Mouse (Mus musculus) embryonic facial prominence, embryonic 11.5 days (tissue): ENCODE measurements around the gene Cdkal1. TPM values are rescaled to one million over a fixed set of nuclear protein-coding genes. Genes with fewer than 3 reads are reported as not detected.

Experiments used
- ATAC-seq: fragments of 200-750 bp; cut with Nextera tagmentation; replicated peaks from 2 replicates; pipeline ENCODE4 v1.8.0; 2017; ENCODE audit warnings: low read depth; ENCODE audit not compliant: insufficient number of reproducible peaks, low FRiP score, low TSS enrichment
- DNase-seq: peaks from one replicate; pipeline ENCODE4 v3.0.0-alpha.2; 2015; ENCODE audit warnings: low spot score
- H3K27ac ChIP-seq: fragments of 300-500 bp; sonication (generic); replicated peaks from 2 replicates; pipeline ENCODE4 v1.5.1; 2014; ENCODE audit warnings: mild to moderate bottlenecking, low read depth, low read length, control low read depth
- H3K27me3 ChIP-seq: fragments of 300-500 bp; sonication (generic); 2 replicates; pipeline ENCODE4 v1.6.1; 2014; ENCODE audit warnings: mild to moderate bottlenecking, low read length, moderate library complexity, mixed read lengths; ENCODE audit not compliant: control insufficient read depth, insufficient read depth
- H3K36me3 ChIP-seq: fragments of 300-500 bp; sonication (generic); replicated peaks from 2 replicates; pipeline ENCODE4 v1.6.1; 2014; ENCODE audit warnings: low read depth, mild to moderate bottlenecking, low read length, moderate library complexity, mixed read lengths; ENCODE audit not compliant: control insufficient read depth, insufficient read depth
- H3K4me1 ChIP-seq: fragments of 300-500 bp; sonication (generic); 2 replicates; pipeline ENCODE4 v1.6.1; 2014; ENCODE audit warnings: low read length, mixed read lengths; ENCODE audit not compliant: control insufficient read depth, insufficient read depth
- H3K4me2 ChIP-seq: fragments of 300-500 bp; sonication (generic); 2 replicates; pipeline ENCODE4 v1.6.1; 2014; ENCODE audit warnings: low read depth, mild to moderate bottlenecking, control low read depth, low read length, moderate library complexity
- H3K4me3 ChIP-seq: fragments of 300-500 bp; sonication (generic); 2 replicates; pipeline ENCODE4 v1.5.1; 2014; ENCODE audit warnings: low read depth, low read length, control low read depth
- H3K9ac ChIP-seq: fragments of 300-500 bp; sonication (generic); replicated peaks from 2 replicates; pipeline ENCODE4 v1.6.1; 2014; ENCODE audit warnings: mild to moderate bottlenecking, control low read depth, low read length
- H3K9me3 ChIP-seq: fragments of 300-500 bp; sonication (generic); replicated peaks from 2 replicates; pipeline ENCODE4 v1.6.1; 2016; ENCODE audit warnings: mild to moderate bottlenecking, low read length, inconsistent platforms, mixed read lengths; ENCODE audit not compliant: control insufficient read depth
- WGBS: fragments of 180-500 bp; shearing (Covaris S2); extraction: QIAGEN DNeasy Blood & Tissue Kit; methylation state at CpG from one replicate; pipeline ENCODE4 v1.1.7; 2014; 5-methylcytosine and 5-hydroxymethylcytosine counted together
- polyA plus RNA-seq: library from polyadenylated mRNA; unstranded; fragments of >200 nt; fragmentation: Nextera tagmentation; extraction: Ambion mirVana; gene quantifications from 2 replicates; pipeline ENCODE4 v1.2.1, GENCODE M21; 2014

Gene Cdkal1
- polyA plus RNA-seq, 1 experiment from 2014 or later, result 39.6 TPM

- no peak overlapping the region for H3K4me3 ChIP-seq
- H3K27ac ChIP-seq, result no peak overlapping the region
- ATAC-seq (peak; percentile 68; the same call in 1 of the 2 replicates), DNase-seq (peak; percentile 39)
- H3K9me3 ChIP-seq, result no peaks in the 10 kb centered on the region
- H3K36me3 ChIP-seq, result no peaks in the 10 kb centered on the region
- 63% methylated on average over 8 of the region's 8 CpGs for WGBS
- peaks cover 3% of the 10 kb centered on the region for H3K4me1 ChIP-seq
- H3K9ac ChIP-seq, result no peak overlapping the region
- no peaks in the 10 kb centered on the region for H3K27me3 ChIP-seq
- no peak overlapping the region for H3K4me2 ChIP-seq
These were observed 79.8 kb downstream of the Cdkal1 start for GRCm38 (mm10) chr13:29775603-29776230.

- Histone ChIP-seq H3K9me3 (no peaks in the 10 kb centered on the region), H3K27ac (no peak overlapping the region), H3K27me3 (no peaks in the 10 kb centered on the region), H3K4me1 (peaks cover 3% of the 10 kb centered on the region), H3K4me3 (no peak overlapping the region), H3K4me2 (no peak overlapping the region), H3K36me3 (no peaks in the 10 kb centered on the region), H3K9ac (no peak overlapping the region; the same call in 1 of the 2 replicates)
- 30% methylated on average over 6 of the region's 6 CpGs for WGBS
- no peak for ATAC-seq
- peak; percentile 42 for DNase-seq
These were observed 81.9 kb downstream of the Cdkal1 start for GRCm38 (mm10) chr13:29773563-29773962.

- H3K9ac ChIP-seq, result no peak overlapping the region
- H3K27ac ChIP-seq, result no peak overlapping the region
- no peak overlapping the region for H3K4me3 ChIP-seq
- WGBS, result 58% methylated on average over 3 of the region's 3 CpGs
- no peak for DNase-seq
- peaks cover 3% of the 10 kb centered on the region for H3K4me1 ChIP-seq
- no peaks in the 10 kb centered on the region for H3K9me3 ChIP-seq
- H3K4me2 ChIP-seq, result no peak overlapping the region
- no peaks in the 10 kb centered on the region for H3K36me3 ChIP-seq
- H3K27me3 ChIP-seq, result no peaks in the 10 kb centered on the region
- no peak for ATAC-seq
These were observed 82.5 kb downstream of the Cdkal1 start for GRCm38 (mm10) chr13:29772970-29773369.

- Histone ChIP-seq H3K4me1 (no peaks in the 10 kb centered on the region; the same call in 1 of the 2 replicates), H3K9me3 (no peaks in the 10 kb centered on the region), H3K9ac (no peak overlapping the region), H3K36me3 (no peaks in the 10 kb centered on the region), H3K4me2 (no peak overlapping the region), H3K27ac (no peak overlapping the region), H3K27me3 (no peaks in the 10 kb centered on the region), H3K4me3 (no peak overlapping the region)
- WGBS, result 23% methylated on average over 12 of the region's 12 CpGs
- ATAC-seq, result peak; percentile 79
- peak; percentile 74 for DNase-seq
These were observed 85.6 kb downstream of the Cdkal1 start for GRCm38 (mm10) chr13:29769647-29770436.

- Histone ChIP-seq H3K36me3 (no peaks in the 10 kb centered on the region), H3K9ac (no peak overlapping the region), H3K4me1 (no peaks in the 10 kb centered on the region; the same call in 1 of the 2 replicates), H3K27me3 (no peaks in the 10 kb centered on the region), H3K4me3 (no peak overlapping the region), H3K27ac (no peak overlapping the region), H3K9me3 (no peaks in the 10 kb centered on the region), H3K4me2 (no peak overlapping the region)
- WGBS, result 67% methylated on average over 1 of the region's 1 CpGs
- DNase-seq (no peak), ATAC-seq (no peak)
These were observed 87.4 kb downstream of the Cdkal1 start for GRCm38 (mm10) chr13:29768104-29768503.

- Histone ChIP-seq H3K9me3 (no peaks in the 10 kb centered on the region), H3K27me3 (no peaks in the 10 kb centered on the region), H3K9ac (no peak overlapping the region), H3K4me3 (no peak overlapping the region), H3K27ac (no peak overlapping the region), H3K4me1 (no peaks in the 10 kb centered on the region; the same call in 1 of the 2 replicates), H3K4me2 (no peak overlapping the region), H3K36me3 (no peaks in the 10 kb centered on the region)
- DNase-seq (no peak), ATAC-seq (no peak)
- WGBS, result 61% methylated on average over 4 of the region's 4 CpGs
These were observed 87.9 kb downstream of the Cdkal1 start for GRCm38 (mm10) chr13:29767587-29767986.

- no peak overlapping the region for H3K4me2 ChIP-seq
- H3K9me3 ChIP-seq, result no peaks in the 10 kb centered on the region
- H3K4me3 ChIP-seq, result no peak overlapping the region
- H3K4me1 ChIP-seq, result no peaks in the 10 kb centered on the region
- no peak overlapping the region for H3K27ac ChIP-seq
- no peak for ATAC-seq
- H3K9ac ChIP-seq, result no peak overlapping the region
- H3K36me3 ChIP-seq, result no peaks in the 10 kb centered on the region
- H3K27me3 ChIP-seq, result no peaks in the 10 kb centered on the region
- no peak for DNase-seq
- 70% methylated on average over 8 of the region's 8 CpGs for WGBS
These were observed 89.1 kb downstream of the Cdkal1 start for GRCm38 (mm10) chr13:29766377-29766776.

- Histone ChIP-seq H3K4me3 (no peak overlapping the region), H3K9me3 (no peaks in the 10 kb centered on the region), H3K9ac (no peak overlapping the region), H3K27ac (no peak overlapping the region), H3K27me3 (no peaks in the 10 kb centered on the region), H3K36me3 (no peaks in the 10 kb centered on the region), H3K4me2 (no peak overlapping the region), H3K4me1 (no peaks in the 10 kb centered on the region)
- ATAC-seq (no peak), DNase-seq (no peak)
- 76% methylated on average over 3 of the region's 3 CpGs for WGBS
These were observed 90.2 kb downstream of the Cdkal1 start for GRCm38 (mm10) chr13:29765296-29765695.
